Comparison of ENCODE assay signal across 7 mouse cellular contexts in genomic region chr15:37053085-37053762, GRCm38 (mm10). TPM values are rescaled to one million over a fixed set of nuclear protein-coding genes. Genes with fewer than 3 reads are reported as not detected.
DNase-seq lines count a peak whose midpoint lies in the region; ATAC-seq and TF ChIP-seq lines count a peak whose summit lies in the region.

No protein-coding gene starts in this region.

- DNase-seq in forelimb bud, embryonic 11.5 days (ENCODE audit: low read depth, low spot score): peak; percentile 96
- DNase-seq in left cerebral cortex, postnatal 10 days (ENCODE audit: extremely low spot score in 1 of 2, low spot score in 2 of 2): peak; percentile 49 to 81
- DNase-seq in heart, adult 2 months: no peak
- no peak for DNase-seq in gastrocnemius, adult 8-10 months (ENCODE audit: low spot score in 2 of 2)
- DNase-seq in cerebellum, postnatal 25 days: no peak

- no peak for TF ChIP-seq EP300 in heart, adult 2 months (IDR thresholded peaks at IDR 0.05; ENCODE audit: insufficient read depth, low read depth, low read length)

- H3K9me3 ChIP-seq in embryonic facial prominence, embryonic 12.5 days: no peaks in the 10 kb centered on the region
- no peaks in the 10 kb centered on the region for H3K9me3 ChIP-seq in neural tube, embryonic 14.5 days (ENCODE audit: control insufficient read depth, low read length)

- intact Hi-C loops in left cerebral cortex, postnatal 10 days (cut with DNase I): no loop called here
- intact Hi-C loops in heart, adult 2 months (cut with DNase I): no loop called here

- H3K27ac ChIP-seq in embryonic facial prominence, embryonic 12.5 days: peak overlapping the region; percentile 75
- 0 out of 2 replicates have a peak overlapping the region, but pooled peaks have one; percentile 2 for H3K27ac ChIP-seq in neural tube, embryonic 14.5 days (ENCODE audit: low read depth, low read length)
- no peak overlapping the region for H3K27ac ChIP-seq in heart, adult 2 months

- peak overlapping the region; percentile 24 for H3K4me2 ChIP-seq in embryonic facial prominence, embryonic 12.5 days (replicated peaks)
- no peak overlapping the region for H3K4me2 ChIP-seq in neural tube, embryonic 14.5 days (ENCODE audit: low read depth, low read length)

- no peak for TF ChIP-seq CTCF in heart, adult 2 months (IDR thresholded peaks at IDR 0.05)

- H3K27me3 ChIP-seq in embryonic facial prominence, embryonic 12.5 days: no peaks in the 10 kb centered on the region
- no peaks in the 10 kb centered on the region for H3K27me3 ChIP-seq in neural tube, embryonic 14.5 days (ENCODE audit: control insufficient read depth, insufficient read depth, low read length)
- no peaks in the 10 kb centered on the region for H3K27me3 ChIP-seq in heart, adult 2 months (ENCODE audit: control insufficient read depth, insufficient read depth, low read length)

- peak; percentile 88 for ATAC-seq in embryonic facial prominence, embryonic 12.5 days (ENCODE audit: insufficient number of reproducible peaks, insufficient read depth, low FRiP score, low TSS enrichment)
- peak; percentile 91 for ATAC-seq in neural tube, embryonic 14.5 days (ENCODE audit: low read depth)

- peaks cover 14% of the 10 kb centered on the region for H3K4me1 ChIP-seq in embryonic facial prominence, embryonic 12.5 days
- peaks cover 8% of the 10 kb centered on the region; the same call in 1 of the 2 replicates for H3K4me1 ChIP-seq in neural tube, embryonic 14.5 days (ENCODE audit: control insufficient read depth, insufficient read depth, low read length)
- no peaks in the 10 kb centered on the region for H3K4me1 ChIP-seq in heart, adult 2 months (ENCODE audit: control insufficient read depth, insufficient read depth, low read length)

- no peak overlapping the region for H3K4me3 ChIP-seq in embryonic facial prominence, embryonic 12.5 days
- H3K4me3 ChIP-seq in neural tube, embryonic 14.5 days (ENCODE audit: low read depth, low read length): no peak overlapping the region
- H3K4me3 ChIP-seq in heart, adult 2 months: no peak overlapping the region

- no peak for TF ChIP-seq POLR2A in heart, adult 2 months (IDR thresholded peaks at IDR 0.05; ENCODE audit: insufficient read depth, low read depth, low read length)

- H3K79me2 ChIP-seq in heart, adult 2 months (replicated peaks; ENCODE audit: control insufficient read depth, insufficient read depth, low read length): no peaks in the 10 kb centered on the region

- 21% methylated on average over 8 of the region's 8 CpGs for WGBS in embryonic facial prominence, embryonic 12.5 days
- 46% methylated on average over 8 of the region's 8 CpGs for WGBS in neural tube, embryonic 14.5 days
- 75% methylated on average over 8 of the region's 8 CpGs for WGBS in heart, adult 2 months

- H3K9ac ChIP-seq in embryonic facial prominence, embryonic 12.5 days: no peak overlapping the region
- H3K9ac ChIP-seq in neural tube, embryonic 14.5 days (replicated peaks; ENCODE audit: low read depth, low read length): no peak overlapping the region
- H3K9ac ChIP-seq in heart, adult 2 months (ENCODE audit: low read depth, low read length): no peak overlapping the region

- H3K36me3 ChIP-seq in embryonic facial prominence, embryonic 12.5 days: no peaks in the 10 kb centered on the region
- H3K36me3 ChIP-seq in neural tube, embryonic 14.5 days (ENCODE audit: control insufficient read depth, insufficient read depth, low read length): no peaks in the 10 kb centered on the region
- no peaks in the 10 kb centered on the region for H3K36me3 ChIP-seq in heart, adult 2 months (ENCODE audit: control insufficient read depth, insufficient read depth, low read length)

RNA-seq across cellular contexts. Expression of gene Zfp706, which starts 45.7 kb away (rescaled TPM):
- polyA plus RNA-seq in embryonic facial prominence, embryonic 12.5 days (2016; fragmentation: Nextera tagmentation; extraction: Ambion mirVana): 431 and 440 TPM in 2 replicates
- total RNA-seq in left cerebral cortex, postnatal 10 days (2021): 100 to 1,000 TPM; 246 TPM
- 437 and 463 TPM in 2 replicates for polyA plus RNA-seq in neural tube, embryonic 14.5 days (2014; fragmentation: Nextera tagmentation; extraction: Ambion mirVana)
- 100 to 1,000 TPM; 205 to 240 TPM for total RNA-seq in heart, adult 2 months (2021)
- polyA plus RNA-seq in heart, adult 2 months (2012; rRNA removed): 61.1 and 80.2 TPM in 2 replicates
- 100 to 1,000 TPM; 111 to 117 (median 113) TPM for total RNA-seq in gastrocnemius, adult 8-10 months (2022)

Comparison
In these comparisons a context has a peak if more than half of its experiments do, and no peak if none do; other contexts are left out.
1. DNase-seq: peak in forelimb bud, embryonic 11.5 days (single experiment) and left cerebral cortex, postnatal 10 days (2 of 2); none in heart, adult 2 months (0 of 2), gastrocnemius, adult 8-10 months (0 of 2) and cerebellum, postnatal 25 days (0 of 2).